Mouse (Mus musculus) CD4-positive, CD25-positive, alpha-beta regulatory T cell, adult 2 months (primary cell): ENCODE data around the gene Med12l.

Experiments
- DNase-seq: peaks from one replicate; pipeline ENCODE4 v3.0.0-alpha.2; 2012; ENCODE audit warnings: low read depth, low spot score

The Med12l gene

GRCm38 (mm10) chr3:59296563-59297130, 291.0 kb downstream of the Med12l start:
- peak; percentile 16 for DNase-seq

- DNase-seq: no peak
Observed at GRCm38 (mm10) chr3:59297653-59298052, 292.0 kb downstream of the Med12l start.

GRCm38 (mm10) chr3:59304944-59305343, 299.3 kb downstream of the Med12l start:
- DNase-seq: no peak

- no peak for DNase-seq
Observed at GRCm38 (mm10) chr3:59305518-59305917, 299.9 kb downstream of the Med12l start.

GRCm38 (mm10) chr3:59312610-59313009, 307.0 kb downstream of the Med12l start:
- no peak for DNase-seq

- no peak for DNase-seq
Observed at GRCm38 (mm10) chr3:59316077-59316476, 310.5 kb downstream of the Med12l start.

- peak; percentile 75 for DNase-seq
Observed at GRCm38 (mm10) chr3:59321278-59321876, 315.8 kb downstream of the Med12l start.

GRCm38 (mm10) chr3:59328526-59328925, 322.9 kb downstream of the Med12l start:
- DNase-seq: no peak

GRCm38 (mm10) chr3:59341647-59342427, 336.2 kb downstream of the Med12l start:
- DNase-seq: no peak

GRCm38 (mm10) chr3:59343026-59343425, 337.4 kb downstream of the Med12l start:
- no peak for DNase-seq

- peak; percentile 5 for DNase-seq
Observed at GRCm38 (mm10) chr3:59344065-59344905, 338.7 kb downstream of the Med12l start, which contains the start of gene Igsf10. Gene Igsf10, minus strand, starts transcription at chr3:59344394.

- no peak for DNase-seq
Observed at GRCm38 (mm10) chr3:59351768-59352167, 346.1 kb downstream of the Med12l start.

GRCm38 (mm10) chr3:59354156-59354555, 348.5 kb downstream of the Med12l start:
- no peak for DNase-seq

- DNase-seq: no peak
Observed at GRCm38 (mm10) chr3:59360102-59360501, 354.5 kb downstream of the Med12l start.

- DNase-seq: no peak
Observed at GRCm38 (mm10) chr3:59361895-59362294, 356.3 kb downstream of the Med12l start.
